Mouse (Mus musculus): ENCODE data around the gene Ttll10. TPM values are rescaled to one million over a fixed set of nuclear protein-coding genes. Genes with fewer than 3 reads are reported as not detected.

Gene Ttll10
- polyA plus RNA-seq (2015; fragmentation: Nextera tagmentation; extraction: Ambion mirVana): not detected in 2 replicates

DNA sequence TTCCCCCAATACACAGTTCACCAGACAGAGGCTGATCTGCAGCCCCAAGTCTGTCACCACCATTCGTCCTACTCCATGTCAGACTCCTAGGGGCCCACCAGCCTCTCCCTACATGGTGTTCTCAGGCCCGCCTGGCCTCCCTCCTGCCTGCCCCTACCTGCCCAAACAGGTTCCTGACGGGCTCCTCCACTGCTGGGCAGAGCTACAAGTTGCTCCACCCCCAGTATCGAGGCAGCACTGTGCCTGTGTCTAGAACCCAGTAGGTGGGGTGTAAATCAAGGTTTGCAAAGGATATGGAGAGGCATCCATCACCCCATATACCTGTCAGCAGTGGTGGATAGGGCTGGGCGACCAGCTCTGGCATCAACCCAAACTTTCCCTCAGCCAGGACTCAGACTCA is at the start of gene Ttll10:
TSS of gene Ttll10 (minus strand) at position 154 of the 400 bp plus-strand sequence.
- peaks cover 7% of the 10 kb centered on the region for H3K4me1 ChIP-seq
- H3K4me2 ChIP-seq: no peak within 1 kb of the TSS
- H3K27me3 ChIP-seq: 0 out of 2 replicates have a peak, but pooled peaks cover 2% of the 10 kb centered on the region
- H3K27ac ChIP-seq: no peak within 1 kb of the TSS
- no peaks in the 10 kb centered on the region for H3K36me3 ChIP-seq (ENCODE audit: poor library complexity, severe bottlenecking)
- H3K4me3 ChIP-seq: no peak within 1 kb of the TSS
- no peaks in the 10 kb centered on the region for H3K9me3 ChIP-seq (replicated peaks)
- ATAC-seq: no peak
- 61% methylated on average over 5 of the region's 5 CpGs for WGBS
- H3K9ac ChIP-seq: no peak within 1 kb of the TSS

DNA sequence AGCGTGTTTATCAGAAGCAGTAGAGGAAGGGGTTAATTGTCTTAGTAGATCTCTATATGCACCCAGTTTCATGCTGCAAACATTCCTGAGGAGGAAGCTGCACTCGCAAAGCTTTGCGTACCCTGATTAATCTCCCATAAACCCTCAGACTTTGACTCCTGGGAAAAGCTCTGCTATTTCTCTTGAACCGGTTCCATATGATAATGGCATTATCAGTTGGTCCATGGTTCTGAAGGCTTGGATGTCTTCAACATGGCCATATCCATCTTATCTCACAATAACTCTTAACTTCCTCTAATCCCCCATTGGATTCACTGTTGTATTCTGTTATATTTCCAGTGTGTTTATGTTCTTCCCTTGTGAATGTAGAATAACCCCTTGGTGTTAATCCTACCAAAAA is 44.1 kb upstream of the Ttll10 start:
- H3K27me3 ChIP-seq: no peaks in the 10 kb centered on the region
- no peak for ATAC-seq
- H3K36me3 ChIP-seq (ENCODE audit: poor library complexity, severe bottlenecking): no peaks in the 10 kb centered on the region
- no peak overlapping the region for H3K27ac ChIP-seq
- H3K9ac ChIP-seq: no peak overlapping the region
- no peaks in the 10 kb centered on the region for H3K9me3 ChIP-seq (replicated peaks)
- 90% methylated on average over 4 of the region's 4 CpGs for WGBS
- no peaks in the 10 kb centered on the region for H3K4me1 ChIP-seq
- no peak overlapping the region for H3K4me2 ChIP-seq
- H3K4me3 ChIP-seq: no peak overlapping the region

DNA sequence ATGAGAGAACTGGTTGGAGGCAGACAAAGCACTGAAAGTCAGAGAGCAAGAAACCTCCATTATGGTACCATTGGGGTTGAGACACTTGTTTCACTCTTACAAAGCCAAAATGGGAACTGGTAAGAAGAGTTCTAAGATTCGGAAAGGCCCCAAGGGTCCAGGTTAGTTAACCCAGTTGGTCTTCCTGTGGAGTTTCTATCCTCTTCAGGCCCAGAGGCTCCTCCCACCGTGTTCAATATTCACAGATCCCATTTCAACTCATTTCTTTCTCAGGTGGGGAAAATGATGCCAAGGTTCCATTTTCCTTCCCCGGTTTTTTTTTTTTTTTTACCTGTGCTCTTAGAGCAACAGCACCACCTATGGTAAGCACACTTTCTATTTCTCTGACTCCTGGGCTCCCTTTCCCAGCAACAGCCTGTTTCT is 42.3 kb upstream of the Ttll10 start:
- no peak overlapping the region for H3K9ac ChIP-seq
- H3K27ac ChIP-seq: no peak overlapping the region
- H3K4me2 ChIP-seq: no peak overlapping the region
- no peaks in the 10 kb centered on the region for H3K9me3 ChIP-seq (replicated peaks)
- H3K27me3 ChIP-seq: no peaks in the 10 kb centered on the region
- WGBS: 39% methylated on average over 3 of the region's 3 CpGs
- H3K36me3 ChIP-seq (ENCODE audit: poor library complexity, severe bottlenecking): no peaks in the 10 kb centered on the region
- H3K4me1 ChIP-seq: no peaks in the 10 kb centered on the region
- no peak overlapping the region for H3K4me3 ChIP-seq
- ATAC-seq: no peak

- H3K9me3 ChIP-seq (replicated peaks): no peaks in the 10 kb centered on the region
- H3K27me3 ChIP-seq: no peaks in the 10 kb centered on the region
- 91% methylated on average over 5 of the region's 5 CpGs for WGBS
- no peak overlapping the region for H3K4me3 ChIP-seq
- no peak overlapping the region for H3K27ac ChIP-seq
- ATAC-seq: no peak
- no peak overlapping the region for H3K9ac ChIP-seq
- no peaks in the 10 kb centered on the region for H3K4me1 ChIP-seq
- no peaks in the 10 kb centered on the region for H3K36me3 ChIP-seq (ENCODE audit: poor library complexity, severe bottlenecking)
- no peak overlapping the region for H3K4me2 ChIP-seq
Observed at GRCm38 (mm10) chr4:156100501-156100900, 41.3 kb upstream of the Ttll10 start.

DNA sequence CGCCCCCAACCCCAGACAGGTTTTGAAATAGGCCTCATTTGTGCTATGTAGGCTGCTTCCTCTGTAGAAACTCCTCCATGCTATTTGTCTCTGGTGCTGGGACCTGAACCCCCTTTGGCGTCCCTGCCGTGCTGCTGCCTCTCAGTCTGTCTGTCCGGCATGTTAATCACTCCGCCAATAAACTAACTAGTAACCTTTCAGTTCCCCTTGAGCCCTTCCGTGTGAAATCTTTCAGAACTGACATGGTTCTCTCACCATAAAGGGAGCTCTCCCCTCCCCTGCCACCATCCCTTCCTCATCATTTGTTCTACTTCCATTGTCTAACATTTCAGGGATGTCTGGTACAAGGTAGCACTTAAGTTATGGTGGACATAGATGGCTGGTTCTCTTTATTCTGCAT is 40.2 kb upstream of the Ttll10 start:
- no peak for ATAC-seq
- Histone ChIP-seq H3K4me1 (no peaks in the 10 kb centered on the region), H3K27me3 (no peaks in the 10 kb centered on the region), H3K9ac (no peak overlapping the region), H3K9me3 (replicated peaks) (no peaks in the 10 kb centered on the region), H3K4me3 (no peak overlapping the region), H3K27ac (no peak overlapping the region), H3K4me2 (no peak overlapping the region), H3K36me3 (ENCODE audit: poor library complexity, severe bottlenecking) (no peaks in the 10 kb centered on the region)
- 74% methylated on average over 6 of the region's 6 CpGs for WGBS

- ATAC-seq: no peak
Observed at GRCm38 (mm10) chr4:156097770-156098366, 38.7 kb upstream of the Ttll10 start.

GRCm38 (mm10) chr4:156096191-156096590 is 37.0 kb upstream of the Ttll10 start:
- Histone ChIP-seq H3K4me3 (no peak overlapping the region), H3K36me3 (ENCODE audit: poor library complexity, severe bottlenecking) (no peaks in the 10 kb centered on the region), H3K27me3 (no peaks in the 10 kb centered on the region), H3K9me3 (replicated peaks) (no peaks in the 10 kb centered on the region), H3K9ac (no peak overlapping the region), H3K4me2 (no peak overlapping the region), H3K4me1 (no peaks in the 10 kb centered on the region), H3K27ac (no peak overlapping the region)
- whole genome bisulfite sequencing: 91% methylated on average over 1 of the region's 1 CpGs
- ATAC-seq: no peak

More at GRCm38 (mm10) chr4:156097770-156098366, 38.7 kb upstream of the Ttll10 start:
- WGBS: 47% methylated on average over 9 of the region's 9 CpGs
- no peak overlapping the region for H3K4me2 ChIP-seq
- H3K36me3 ChIP-seq (ENCODE audit: poor library complexity, severe bottlenecking): no peaks in the 10 kb centered on the region
- no peak overlapping the region for H3K4me3 ChIP-seq
- no peaks in the 10 kb centered on the region for H3K27me3 ChIP-seq
- no peaks in the 10 kb centered on the region for H3K9me3 ChIP-seq (replicated peaks)
- no peak overlapping the region for H3K27ac ChIP-seq
- H3K4me1 ChIP-seq: no peaks in the 10 kb centered on the region
- no peak overlapping the region for H3K9ac ChIP-seq

- H3K4me2 ChIP-seq: no peak overlapping the region
- H3K27me3 ChIP-seq: no peaks in the 10 kb centered on the region
- 87% methylated on average over 5 of the region's 5 CpGs for WGBS
- ATAC-seq: no peak
- H3K4me3 ChIP-seq: no peak overlapping the region
- no peaks in the 10 kb centered on the region for H3K9me3 ChIP-seq (replicated peaks)
- H3K4me1 ChIP-seq: no peaks in the 10 kb centered on the region
- no peaks in the 10 kb centered on the region for H3K36me3 ChIP-seq (ENCODE audit: poor library complexity, severe bottlenecking)
- no peak overlapping the region for H3K27ac ChIP-seq
- no peak overlapping the region for H3K9ac ChIP-seq
Observed at GRCm38 (mm10) chr4:156093758-156094157, 34.5 kb upstream of the Ttll10 start.

DNA sequence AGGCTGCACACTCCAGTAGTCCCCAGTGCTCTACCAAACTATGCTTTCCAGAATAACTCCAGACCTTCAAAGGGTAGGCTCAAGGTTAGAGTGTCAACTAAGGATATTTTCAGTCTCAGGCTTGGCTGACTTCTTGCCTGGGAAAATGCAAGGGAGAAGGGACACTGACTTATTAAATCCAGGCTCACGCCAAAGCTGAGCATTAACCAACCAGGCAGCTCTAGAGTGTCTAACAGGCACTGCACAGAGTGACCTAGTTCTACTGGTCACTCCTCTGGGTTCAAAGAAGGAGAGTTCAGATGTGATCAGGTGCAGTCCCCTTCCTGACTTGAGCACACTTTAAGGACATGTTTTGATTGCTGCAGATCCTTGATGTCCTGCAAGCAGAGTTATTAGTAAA is 33.6 kb upstream of the Ttll10 start:
- no peak overlapping the region for H3K4me2 ChIP-seq
- H3K9ac ChIP-seq: no peak overlapping the region
- no peak overlapping the region for H3K4me3 ChIP-seq
- no peak for ATAC-seq
- 96% methylated on average over 1 of the region's 1 CpGs for WGBS
- H3K27me3 ChIP-seq: no peaks in the 10 kb centered on the region
- H3K4me1 ChIP-seq: no peaks in the 10 kb centered on the region
- H3K27ac ChIP-seq: no peak overlapping the region
- no peaks in the 10 kb centered on the region for H3K9me3 ChIP-seq (replicated peaks)
- H3K36me3 ChIP-seq (ENCODE audit: poor library complexity, severe bottlenecking): no peaks in the 10 kb centered on the region

DNA sequence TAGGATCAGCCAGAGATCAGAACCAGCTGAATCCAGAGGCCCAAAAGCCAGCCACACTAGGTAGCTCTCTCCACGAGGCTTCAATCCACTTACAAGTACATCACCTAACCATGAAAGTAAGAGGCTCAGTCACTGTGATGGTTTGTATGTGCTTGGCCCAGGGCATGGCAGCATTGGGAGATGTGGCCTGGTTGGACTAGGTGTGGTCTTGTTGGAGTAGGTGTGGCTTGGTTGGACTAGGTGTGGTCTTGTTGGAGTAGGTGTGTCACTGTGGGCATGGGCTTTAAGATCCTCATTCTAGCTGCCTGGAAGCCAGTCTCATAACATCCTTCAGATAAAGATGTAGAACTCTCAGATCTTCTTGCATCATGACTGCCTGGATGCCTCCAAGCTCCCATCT is 32.0 kb upstream of the Ttll10 start:
- no peak overlapping the region for H3K4me2 ChIP-seq
- no peaks in the 10 kb centered on the region for H3K36me3 ChIP-seq (ENCODE audit: poor library complexity, severe bottlenecking)
- 58% methylated on average over 1 of the region's 1 CpGs for WGBS
- no peaks in the 10 kb centered on the region for H3K9me3 ChIP-seq (replicated peaks)
- no peaks in the 10 kb centered on the region for H3K4me1 ChIP-seq
- H3K27ac ChIP-seq: no peak overlapping the region
- no peaks in the 10 kb centered on the region for H3K27me3 ChIP-seq
- no peak for ATAC-seq
- no peak overlapping the region for H3K4me3 ChIP-seq
- H3K9ac ChIP-seq: no peak overlapping the region

GRCm38 (mm10) chr4:156087398-156088087 is 28.3 kb upstream of the Ttll10 start:
- no peak overlapping the region for H3K4me2 ChIP-seq
- WGBS: 41% methylated on average over 5 of the region's 5 CpGs

DNA sequence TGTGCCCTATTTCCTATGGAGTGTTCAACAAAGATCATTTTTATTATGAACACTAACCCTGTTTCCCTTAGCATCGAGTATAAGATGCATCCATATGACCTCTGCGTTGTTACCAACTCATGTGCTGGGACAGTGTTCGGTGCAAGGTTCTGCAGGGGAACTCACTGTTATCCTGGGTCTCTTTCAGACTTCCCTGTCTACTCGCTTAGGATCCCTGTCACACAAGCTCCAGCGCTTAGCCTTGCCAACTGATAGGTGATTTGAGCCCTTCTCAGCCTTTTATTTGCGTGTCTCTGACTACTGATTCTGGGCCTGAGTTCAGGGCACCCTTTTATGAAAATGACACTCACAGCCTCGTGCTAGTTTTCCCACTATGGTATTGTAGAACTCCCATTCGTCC is 26.0 kb upstream of the Ttll10 start:
- H3K4me2 ChIP-seq: no peak overlapping the region
- H3K36me3 ChIP-seq (ENCODE audit: poor library complexity, severe bottlenecking): no peaks in the 10 kb centered on the region
- H3K27ac ChIP-seq: no peak overlapping the region
- no peaks in the 10 kb centered on the region for H3K4me1 ChIP-seq
- no peaks in the 10 kb centered on the region for H3K27me3 ChIP-seq
- H3K4me3 ChIP-seq: no peak overlapping the region
- no peak for ATAC-seq
- WGBS: 88% methylated on average over 8 of the region's 8 CpGs
- H3K9me3 ChIP-seq (replicated peaks): no peaks in the 10 kb centered on the region
- no peak overlapping the region for H3K9ac ChIP-seq

More at GRCm38 (mm10) chr4:156087398-156088087, 28.3 kb upstream of the Ttll10 start:
- H3K36me3 ChIP-seq (ENCODE audit: poor library complexity, severe bottlenecking): no peaks in the 10 kb centered on the region
- no peak for ATAC-seq
- no peaks in the 10 kb centered on the region for H3K27me3 ChIP-seq
- no peak overlapping the region for H3K9ac ChIP-seq
- no peaks in the 10 kb centered on the region for H3K4me1 ChIP-seq
- H3K27ac ChIP-seq: no peak overlapping the region
- no peaks in the 10 kb centered on the region for H3K9me3 ChIP-seq (replicated peaks)
- H3K4me3 ChIP-seq: no peak overlapping the region
